Mouse (Mus musculus): ENCODE results near the gene Tob1.

The Tob1 gene

GRCm38 (mm10) chr11:94211124-94211603 is at the start of gene Tob1:
Gene Tob1 (plus strand): TSS chr11:94211454.
- DNase-seq (ENCODE audit: low spot score in 2 of 2) = peak; percentile 99 to 100

- no peak for DNase-seq (ENCODE audit: low spot score in 2 of 2)
Observed at GRCm38 (mm10) chr11:94161867-94162581, 49.2 kb upstream of the Tob1 start.

- DNase-seq (ENCODE audit: low spot score in 2 of 2) = no peak
Observed at GRCm38 (mm10) chr11:94163005-94163767, 48.1 kb upstream of the Tob1 start.

- no peak for DNase-seq (ENCODE audit: low spot score in 2 of 2)
Observed at GRCm38 (mm10) chr11:94165745-94166144, 45.5 kb upstream of the Tob1 start.

DNA sequence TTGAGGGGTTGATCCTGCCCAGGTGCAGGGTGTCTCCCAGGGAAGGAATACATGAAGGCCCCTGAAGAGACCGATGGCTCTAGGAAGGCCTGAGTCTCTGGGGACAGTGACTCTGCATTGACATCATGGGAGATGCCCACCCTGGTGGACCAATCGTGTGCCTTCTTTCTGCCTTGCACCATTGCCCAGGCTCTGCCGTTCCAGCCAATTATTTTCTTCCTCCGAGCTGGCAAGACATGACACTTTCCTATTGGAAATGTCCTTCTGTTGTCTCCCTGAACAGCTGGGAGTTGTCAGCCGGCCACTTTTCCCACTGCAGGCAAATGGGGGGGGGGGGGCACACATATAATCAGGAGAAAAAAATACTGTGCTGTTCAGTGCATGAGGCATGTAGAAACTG is 43.0 kb upstream of the Tob1 start:
- DNase-seq (ENCODE audit: low spot score in 2 of 2) = peak in 1 of 2 experiments; percentile 57

- no peak for DNase-seq (ENCODE audit: low spot score in 2 of 2)
Observed at GRCm38 (mm10) chr11:94169596-94169995, 41.7 kb upstream of the Tob1 start.

DNA sequence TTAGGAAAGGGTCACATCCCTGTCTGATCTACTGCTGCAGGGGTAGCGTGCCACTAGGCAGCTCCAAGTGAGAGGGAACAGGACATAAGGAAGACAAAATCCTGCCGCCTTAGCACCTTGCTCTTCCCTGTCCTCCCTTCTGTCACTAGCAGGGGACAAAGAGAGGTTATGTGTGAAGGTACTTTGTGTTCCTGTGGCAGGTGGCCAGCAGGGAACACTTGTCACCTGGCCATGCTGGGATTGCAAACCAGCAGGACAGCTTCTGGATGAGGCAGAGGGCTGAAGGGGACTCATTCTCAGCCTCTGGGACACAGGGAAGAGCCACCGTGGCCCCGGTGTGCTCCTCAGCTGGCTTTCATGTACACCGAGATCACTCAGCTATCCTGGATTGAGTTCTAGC is 39.6 kb upstream of the Tob1 start:
- DNase-seq (ENCODE audit: low spot score in 2 of 2) = no peak

GRCm38 (mm10) chr11:94172186-94172585 is 39.1 kb upstream of the Tob1 start:
- DNase-seq (ENCODE audit: low spot score in 2 of 2) = no peak

- DNase-seq (ENCODE audit: low spot score in 2 of 2) = no peak
Observed at GRCm38 (mm10) chr11:94173726-94174146, 37.5 kb upstream of the Tob1 start.

DNA sequence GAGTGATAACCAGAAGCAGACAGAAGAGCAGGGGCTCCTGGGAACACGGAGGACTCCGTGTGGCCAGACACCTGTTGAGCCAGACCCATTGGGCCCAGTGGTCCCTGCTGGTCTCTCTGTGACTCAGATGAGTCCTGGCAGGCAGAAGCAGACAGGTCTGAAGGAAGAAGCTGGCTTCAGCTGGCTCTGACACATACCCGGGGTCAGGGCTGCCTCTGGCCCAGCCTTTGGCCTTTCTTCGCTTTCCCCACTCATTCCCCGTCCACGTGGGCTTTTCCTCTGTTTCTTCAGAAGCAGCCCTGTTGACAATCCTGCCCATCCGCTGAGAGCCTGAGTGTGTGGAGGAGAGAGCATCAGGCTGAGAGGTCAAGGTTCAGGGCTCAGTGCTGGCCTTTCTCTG is 36.0 kb upstream of the Tob1 start:
- DNase-seq (ENCODE audit: low spot score in 2 of 2) = no peak

- DNase-seq (ENCODE audit: low spot score in 2 of 2) = no peak
Observed at GRCm38 (mm10) chr11:94175694-94176093, 35.6 kb upstream of the Tob1 start.

DNA sequence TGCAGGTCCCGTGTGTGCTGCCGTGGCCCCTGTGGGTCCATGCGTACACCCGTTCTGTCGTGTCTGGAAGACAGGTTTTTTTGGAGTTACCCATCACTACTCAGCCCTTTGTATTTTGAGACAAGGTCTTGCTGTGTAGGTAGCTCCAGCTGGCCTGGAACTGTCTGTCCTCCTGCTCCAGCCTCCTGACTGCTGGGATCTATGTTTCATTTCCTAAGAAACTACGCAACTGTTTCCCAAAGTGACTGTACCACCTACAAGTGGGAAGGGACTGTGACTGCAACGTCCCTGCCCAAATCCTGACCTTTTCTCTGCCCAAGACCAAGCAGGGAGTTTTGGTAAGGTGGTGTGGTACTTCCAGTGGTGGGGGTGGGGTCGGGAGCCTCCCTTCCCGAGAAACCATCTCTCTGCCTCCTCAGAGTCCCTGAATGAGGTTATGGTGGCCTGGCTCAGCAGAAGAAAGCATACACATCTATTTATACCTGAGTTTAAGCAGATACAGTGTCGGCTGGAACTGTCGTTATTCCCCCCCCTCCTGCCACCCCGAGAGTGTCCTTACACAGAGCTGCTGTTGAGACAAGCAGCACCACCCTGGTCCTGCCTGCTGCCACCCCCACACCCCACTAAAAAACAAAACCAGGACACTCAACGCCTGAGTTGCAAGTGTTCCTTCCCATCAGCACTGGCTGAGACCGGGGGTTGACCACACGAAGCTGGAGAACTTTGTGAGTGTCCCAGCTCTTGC is 33.2 kb upstream of the Tob1 start:
- no peak for DNase-seq (ENCODE audit: low spot score in 2 of 2)

GRCm38 (mm10) chr11:94179768-94180167 is 31.5 kb upstream of the Tob1 start:
- DNase-seq (ENCODE audit: low spot score in 2 of 2) = no peak

- DNase-seq (ENCODE audit: low spot score in 2 of 2) = no peak
Observed at GRCm38 (mm10) chr11:94180194-94180593, 31.1 kb upstream of the Tob1 start.

GRCm38 (mm10) chr11:94181694-94182093 is 29.6 kb upstream of the Tob1 start:
- no peak for DNase-seq (ENCODE audit: low spot score in 2 of 2)

DNA sequence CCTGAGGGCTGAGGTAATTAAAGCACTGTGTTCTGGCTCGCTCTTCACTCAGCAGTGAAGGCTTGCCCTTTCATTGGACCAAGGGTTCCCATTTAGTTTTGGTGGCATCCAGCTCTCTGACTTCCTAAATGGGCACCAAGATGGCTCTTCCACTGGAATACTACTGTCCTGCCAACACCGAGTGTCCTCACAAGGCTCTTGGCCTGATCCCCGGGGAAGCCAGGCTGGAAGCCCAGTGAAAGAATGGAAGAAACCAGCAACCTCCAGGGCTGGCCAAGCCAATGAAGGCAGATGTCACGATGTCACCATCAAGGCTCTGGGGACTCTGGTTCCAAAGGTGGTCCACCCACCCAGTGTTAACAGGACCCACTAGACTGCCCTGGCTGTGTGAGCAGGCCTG is 28.5 kb upstream of the Tob1 start:
- DNase-seq (ENCODE audit: low spot score in 2 of 2) = no peak

DNA sequence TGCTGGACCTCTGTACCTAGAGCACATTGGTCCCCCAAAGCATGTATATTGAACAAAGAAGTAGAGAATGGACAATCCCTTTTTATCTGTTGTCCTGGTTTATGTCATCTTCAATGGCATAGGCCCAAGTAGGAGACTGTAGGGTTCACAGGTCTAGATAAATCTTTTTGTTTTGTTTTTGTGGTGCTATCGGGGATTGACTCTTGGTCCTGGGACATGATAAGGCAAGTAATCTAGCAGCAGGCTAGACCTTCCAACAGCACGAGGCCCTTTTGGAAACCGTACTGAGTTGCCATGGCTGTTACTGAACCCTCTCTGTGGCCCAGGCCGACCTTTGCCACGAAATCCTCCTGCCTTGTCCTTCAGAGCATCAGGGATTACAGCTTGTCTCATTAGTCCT is 28.1 kb upstream of the Tob1 start:
- no peak for DNase-seq (ENCODE audit: low spot score in 2 of 2)

DNA sequence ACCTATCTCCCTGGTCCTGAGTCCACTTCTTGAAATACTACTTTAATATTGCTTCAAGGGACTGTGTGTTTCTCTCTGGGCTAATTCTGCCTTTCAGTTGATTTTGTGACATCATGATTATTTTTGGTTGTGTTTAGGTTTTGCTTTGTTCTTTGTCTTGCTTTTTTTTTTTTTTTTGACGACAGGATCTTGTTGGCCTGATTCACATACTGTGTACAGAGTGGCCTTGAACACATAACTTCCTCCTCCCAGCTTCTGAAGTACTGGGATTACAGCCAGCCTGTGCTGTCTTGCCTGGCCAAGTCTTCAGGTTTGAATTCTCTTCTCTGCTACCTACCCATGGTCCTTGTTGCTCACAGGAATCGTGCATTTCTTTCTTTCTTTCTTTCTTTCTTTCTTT is 27.6 kb upstream of the Tob1 start:
- DNase-seq (ENCODE audit: low spot score in 2 of 2) = no peak

DNA sequence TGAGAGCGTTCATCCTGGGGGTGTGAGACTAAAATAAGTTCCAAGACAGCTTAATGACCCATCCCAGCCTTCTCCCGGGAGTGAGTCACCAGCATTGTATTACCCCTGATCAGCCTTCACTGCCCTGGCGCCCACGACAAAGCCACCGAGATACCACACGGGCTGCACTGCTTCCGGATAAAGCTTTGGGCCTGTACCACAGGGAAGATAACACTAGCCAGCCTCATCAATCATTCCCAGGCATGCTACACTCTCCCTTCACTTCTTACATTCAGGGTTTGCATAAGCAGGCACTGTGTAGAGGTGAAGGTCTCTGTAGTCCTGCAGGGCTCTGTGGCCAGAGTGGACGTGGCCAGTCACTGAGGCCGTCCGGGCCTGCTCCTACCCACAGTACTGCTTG is 21.7 kb upstream of the Tob1 start:
- DNase-seq (ENCODE audit: low spot score in 2 of 2) = no peak

- no peak for DNase-seq (ENCODE audit: low spot score in 2 of 2)
Observed at GRCm38 (mm10) chr11:94190665-94191064, 20.6 kb upstream of the Tob1 start.

DNA sequence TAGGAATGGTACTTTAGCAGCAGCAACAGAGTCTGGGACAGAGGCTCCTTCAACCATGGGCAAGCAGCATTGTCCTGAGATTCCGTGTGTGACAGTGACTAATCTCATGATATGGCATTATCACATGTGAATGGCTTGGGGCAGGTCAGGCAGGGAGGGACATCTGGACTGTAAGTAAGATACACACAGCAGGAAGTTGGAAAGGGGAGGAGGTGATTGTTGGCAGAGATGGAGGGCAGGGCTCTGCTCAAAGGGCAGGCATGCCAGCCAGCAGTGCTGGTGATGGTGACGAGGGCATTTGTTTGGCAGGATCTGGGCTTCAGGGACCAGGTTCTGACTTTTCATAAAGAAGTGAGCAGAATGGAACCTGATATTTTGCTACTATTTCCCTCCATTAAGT is 18.1 kb upstream of the Tob1 start:
- DNase-seq (ENCODE audit: low spot score in 2 of 2) = no peak

GRCm38 (mm10) chr11:94196311-94196710 is 14.9 kb upstream of the Tob1 start:
- no peak for DNase-seq (ENCODE audit: low spot score in 2 of 2)

Measured in right cerebral cortex, postnatal 10 days (tissue).